Mouse (Mus musculus) forelimb bud, embryonic 11.5 days (tissue): Measurements from ENCODE around the gene Krtap4-7.
"Not testable (repeated sequence)": the region's sequence is repeated elsewhere in the genome, so short reads cannot be mapped to it uniquely, and the experiment has no call there.

ENCODE experiments used
- DNase-seq: peaks from one replicate; pipeline ENCODE4 v3.0.0-alpha.2; 2012; ENCODE audit warnings: low read depth, low spot score

The Krtap4-7 gene

DNA sequence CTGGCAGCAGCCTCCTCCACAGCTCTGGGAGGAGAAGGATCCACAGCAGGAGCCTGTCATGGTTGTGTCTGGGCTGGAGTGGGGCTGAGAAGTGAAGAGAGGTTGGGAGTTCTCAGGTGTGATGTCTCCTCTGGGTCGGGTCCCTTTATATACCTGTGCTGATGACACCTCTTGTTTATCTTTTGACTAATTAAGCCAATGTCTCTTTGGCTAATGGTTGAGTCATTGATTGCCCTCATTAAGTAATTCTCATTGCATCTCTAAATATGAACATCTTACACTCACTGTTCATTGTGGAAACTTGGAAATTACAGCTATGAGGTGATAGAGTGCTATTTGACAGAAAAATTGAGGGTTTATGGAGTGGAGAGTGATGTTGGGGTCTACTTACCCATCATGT lies 40.7 kb downstream of the Krtap4-7 start, which contains the start of gene Gm11938:
Gm11938 (minus strand) TSS at position 101 of the 400 bp plus-strand sequence.
- not testable (repeated sequence) for DNase-seq

DNA sequence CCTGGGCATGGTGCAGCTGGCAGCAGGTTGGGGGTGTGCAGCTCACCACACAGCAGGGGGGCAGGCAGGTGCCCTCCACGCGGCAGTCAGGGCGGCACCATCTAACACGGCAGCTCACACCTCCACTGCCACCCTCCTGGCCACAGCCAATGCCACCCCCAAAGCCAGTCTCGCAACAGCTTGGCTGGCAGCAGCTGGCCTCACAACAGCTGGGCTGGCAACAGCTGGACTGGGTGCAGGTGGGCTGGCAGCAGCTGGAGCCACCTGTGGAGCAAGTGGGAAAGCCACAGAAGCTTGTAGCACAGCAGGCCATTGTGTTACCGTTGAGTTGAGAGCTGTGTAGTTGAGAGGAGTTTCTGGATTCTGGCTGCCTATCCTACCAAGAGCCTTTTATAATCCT lies 46.1 kb downstream of the Krtap4-7 start, which contains the start of gene Krtap9-3:
Krtap9-3 (minus strand) TSS at position 364 of the 400 bp plus-strand sequence.
- not testable (repeated sequence) for DNase-seq
